Mouse (Mus musculus) stomach, postnatal 0 days (tissue): Measurements from ENCODE around the gene Fundc1.

Experiments used
- CTCF ChIP-seq: IDR thresholded peaks from 2 replicates; pipeline ENCODE4 v1.5.1; 2016; ENCODE audit warnings: antibody characterized with exemption, low read depth, mild to moderate bottlenecking, moderate library complexity
- EP300 ChIP-seq: optimal IDR thresholded peaks from 2 replicates; pipeline ENCODE3; 2016; ENCODE audit warnings: antibody characterized with exemption

- TF ChIP-seq CTCF: peak; percentile 16; the same call in 1 of the 2 replicates
- no peak for TF ChIP-seq EP300
These were observed 39.1 kb upstream of the Fundc1 start for GRCm38 (mm10) chrX:17611253-17611652.
